Mouse (Mus musculus) hindbrain, embryonic 16.5 days (tissue): Measurements from ENCODE around the gene Acd. TPM values are rescaled to one million over a fixed set of nuclear protein-coding genes. Genes with fewer than 3 reads are reported as not detected.
A peak's percentile ranks its signal among the peaks of the same experiment; 100 is the strongest.

Source experiments
- ATAC-seq: fragments of 200-750 bp; cut with Nextera tagmentation; 2 replicates; pipeline ENCODE4 v1.8.0; 2017; ENCODE audit warnings: moderate TSS enrichment, moderate library complexity
- H3K27ac ChIP-seq: fragments of 300-500 bp; sonication (generic); 2 replicates; pipeline ENCODE4 v1.5.1; 2014; ENCODE audit warnings: low read depth, mild to moderate bottlenecking, control low read depth, low read length, moderate library complexity
- H3K27me3 ChIP-seq: fragments of 300-500 bp; sonication (generic); replicated peaks from 2 replicates; pipeline ENCODE4 v1.6.1; 2014; ENCODE audit warnings: low read length; ENCODE audit not compliant: control insufficient read depth, insufficient read depth
- H3K36me3 ChIP-seq: fragments of 300-500 bp; sonication (generic); 2 replicates; pipeline ENCODE4 v1.6.1; 2014; ENCODE audit warnings: mild to moderate bottlenecking, low read length, moderate library complexity, mixed read lengths; ENCODE audit not compliant: control insufficient read depth, insufficient read depth
- H3K4me1 ChIP-seq: fragments of 300-500 bp; sonication (generic); 2 replicates; pipeline ENCODE4 v1.6.1; 2014; ENCODE audit warnings: low read depth, low read length; ENCODE audit not compliant: control insufficient read depth, insufficient read depth
- H3K4me2 ChIP-seq: fragments of 300-500 bp; sonication (generic); 2 replicates; pipeline ENCODE4 v1.6.1; 2014; ENCODE audit warnings: mild to moderate bottlenecking, low read length, control low read depth, moderate library complexity
- H3K4me3 ChIP-seq: fragments of 300-500 bp; sonication (generic); 2 replicates; pipeline ENCODE4 v1.5.1; 2014; ENCODE audit warnings: mild to moderate bottlenecking, low read length, control low read depth, moderate library complexity
- H3K9ac ChIP-seq: fragments of 300-500 bp; sonication (generic); 2 replicates; pipeline ENCODE4 v1.6.1; 2014; ENCODE audit warnings: low read depth, mild to moderate bottlenecking, control low read depth, low read length, moderate library complexity
- H3K9me3 ChIP-seq: fragments of 300-500 bp; sonication (generic); 2 replicates; pipeline ENCODE4 v1.6.1; 2014; ENCODE audit warnings: mild to moderate bottlenecking, low read length, moderate library complexity; ENCODE audit not compliant: control insufficient read depth
- WGBS: fragments of 180-500 bp; shearing (Covaris S2); extraction: QIAGEN DNeasy Blood & Tissue Kit; methylation state at CpG from one replicate; pipeline ENCODE4 v1.1.7; 2014; 5-methylcytosine and 5-hydroxymethylcytosine counted together
- polyA plus RNA-seq: library from polyadenylated mRNA; unstranded; fragments of >200 nt; fragmentation: Nextera tagmentation; extraction: Ambion mirVana; gene quantifications from 2 replicates; pipeline ENCODE4 v1.2.1, GENCODE M21; 2015

Gene Acd
- polyA plus RNA-seq, 1 experiment from 2014 or later: 91.7 TPM

- Histone ChIP-seq H3K4me3 (no peak overlapping the region), H3K27me3 (no peaks in the 10 kb centered on the region), H3K4me1 (no peaks in the 10 kb centered on the region), H3K27ac (no peak overlapping the region), H3K4me2 (no peak overlapping the region), H3K9me3 (no peaks in the 10 kb centered on the region), H3K9ac (no peak overlapping the region), H3K36me3 (peaks cover 14% of the 10 kb centered on the region)
- ATAC-seq: no peak
- WGBS: 92% methylated on average over 15 of the region's 15 CpGs
These were observed 15.5 kb upstream of the Acd start for GRCm38 (mm10) chr8:105716302-105716945.

GRCm38 (mm10) chr8:105715042-105715441, 14.1 kb upstream of the Acd start:
- Histone ChIP-seq H3K4me1 (no peaks in the 10 kb centered on the region), H3K36me3 (peaks cover 14% of the 10 kb centered on the region), H3K9ac (no peak overlapping the region), H3K27me3 (no peaks in the 10 kb centered on the region), H3K9me3 (no peaks in the 10 kb centered on the region), H3K4me2 (no peak overlapping the region), H3K27ac (no peak overlapping the region), H3K4me3 (no peak overlapping the region)
- WGBS: 76% methylated on average over 6 of the region's 6 CpGs
- no peak for ATAC-seq

- no peak overlapping the region for H3K9ac ChIP-seq
- H3K4me2 ChIP-seq: no peak overlapping the region
- no peaks in the 10 kb centered on the region for H3K9me3 ChIP-seq
- no peak for ATAC-seq
- H3K36me3 ChIP-seq: peaks cover 14% of the 10 kb centered on the region
- H3K4me1 ChIP-seq: no peaks in the 10 kb centered on the region
- H3K27ac ChIP-seq: no peak overlapping the region
- 9% methylated on average over 3 of the region's 3 CpGs for WGBS
- H3K27me3 ChIP-seq: no peaks in the 10 kb centered on the region
- H3K4me3 ChIP-seq: no peak overlapping the region
These were observed 13.2 kb upstream of the Acd start for GRCm38 (mm10) chr8:105714139-105714538.

GRCm38 (mm10) chr8:105712286-105712685, 11.4 kb upstream of the Acd start:
- peaks cover 6% of the 10 kb centered on the region for H3K4me1 ChIP-seq
- no peak overlapping the region for H3K4me2 ChIP-seq
- peaks cover 12% of the 10 kb centered on the region for H3K36me3 ChIP-seq
- ATAC-seq: no peak
- H3K9me3 ChIP-seq: no peaks in the 10 kb centered on the region
- 94% methylated on average over 3 of the region's 3 CpGs for WGBS
- no peaks in the 10 kb centered on the region for H3K27me3 ChIP-seq
- H3K27ac ChIP-seq: no peak overlapping the region
- H3K4me3 ChIP-seq: no peak overlapping the region
- H3K9ac ChIP-seq: no peak overlapping the region

GRCm38 (mm10) chr8:105709317-105709716, 8.4 kb upstream of the Acd start:
- Histone ChIP-seq H3K4me1 (peaks cover 15% of the 10 kb centered on the region), H3K27me3 (no peaks in the 10 kb centered on the region), H3K4me3 (no peak overlapping the region), H3K27ac (no peak overlapping the region), H3K9me3 (no peaks in the 10 kb centered on the region), H3K36me3 (0 out of 2 replicates have a peak, but pooled peaks cover 1% of the 10 kb centered on the region), H3K9ac (no peak overlapping the region), H3K4me2 (no peak overlapping the region)
- 65% methylated on average over 14 of the region's 14 CpGs for WGBS
- no peak for ATAC-seq

- no peak for ATAC-seq
- Histone ChIP-seq H3K4me3 (no peak overlapping the region), H3K27ac (no peak overlapping the region), H3K9ac (no peak overlapping the region), H3K36me3 (0 out of 2 replicates have a peak, but pooled peaks cover 5% of the 10 kb centered on the region), H3K4me2 (no peak overlapping the region), H3K4me1 (peaks cover 15% of the 10 kb centered on the region), H3K9me3 (no peaks in the 10 kb centered on the region), H3K27me3 (no peaks in the 10 kb centered on the region)
- 92% methylated on average over 8 of the region's 8 CpGs for WGBS
These were observed 7.8 kb upstream of the Acd start for GRCm38 (mm10) chr8:105708675-105709074.

- peak within 1 kb of the TSS; percentile 98 for H3K4me2 ChIP-seq
- H3K36me3 ChIP-seq: peaks cover 7% of the 10 kb centered on the region; the same call in 1 of the 2 replicates
- H3K27ac ChIP-seq: no peak within 1 kb of the TSS
- no peaks in the 10 kb centered on the region for H3K9me3 ChIP-seq
- H3K4me1 ChIP-seq: peaks cover 15% of the 10 kb centered on the region
- peak within 1 kb of the TSS; percentile 72 for H3K9ac ChIP-seq
- H3K27me3 ChIP-seq: no peaks in the 10 kb centered on the region
- peak; percentile 75 for ATAC-seq
- 1% methylated on average over 43 of the region's 55 CpGs for WGBS
- peak within 1 kb of the TSS; percentile 80 for H3K4me3 ChIP-seq
These were observed 6.8 kb upstream of the Acd start, which contains the start of the genes 4933405L10Rik and Enkd1 for GRCm38 (mm10) chr8:105707498-105708403. Gene 4933405L10Rik, plus strand, starts transcription at chr8:105707655. Gene Enkd1, minus strand, starts transcription at chr8:105708210.

GRCm38 (mm10) chr8:105706426-105706825, 5.5 kb upstream of the Acd start:
- Histone ChIP-seq H3K4me3 (no peak overlapping the region), H3K36me3 (peaks cover 7% of the 10 kb centered on the region; the same call in 1 of the 2 replicates), H3K27ac (no peak overlapping the region), H3K4me1 (peaks cover 26% of the 10 kb centered on the region), H3K9me3 (no peaks in the 10 kb centered on the region), H3K4me2 (peak overlapping the region; percentile 98), H3K9ac (no peak overlapping the region), H3K27me3 (no peaks in the 10 kb centered on the region)
- WGBS: 75% methylated on average over 12 of the region's 12 CpGs
- ATAC-seq: no peak

- whole genome bisulfite sequencing: 90% methylated on average over 6 of the region's 6 CpGs
These were observed 4.1 kb upstream of the Acd start for GRCm38 (mm10) chr8:105704955-105705354.

More at GRCm38 (mm10) chr8:105704955-105705354, 4.1 kb upstream of the Acd start:
- H3K9me3 ChIP-seq: no peaks in the 10 kb centered on the region
- H3K9ac ChIP-seq: no peak overlapping the region
- no peak overlapping the region for H3K27ac ChIP-seq
- H3K27me3 ChIP-seq: no peaks in the 10 kb centered on the region
- H3K4me3 ChIP-seq: no peak overlapping the region
- peaks cover 7% of the 10 kb centered on the region; the same call in 1 of the 2 replicates for H3K36me3 ChIP-seq
- no peak overlapping the region for H3K4me2 ChIP-seq
- no peak for ATAC-seq
- peaks cover 31% of the 10 kb centered on the region for H3K4me1 ChIP-seq
